Mouse (Mus musculus) liver, embryonic 11.5 days (tissue): ENCODE results near the gene Zfp386. TPM values are rescaled to one million over a fixed set of nuclear protein-coding genes. Genes with fewer than 3 reads are reported as not detected.
"Not testable (repeated sequence)": the region's sequence is repeated elsewhere in the genome, so short reads cannot be mapped to it uniquely, and the experiment has no call there.

Source experiments
- ATAC-seq: fragments of 200-750 bp; cut with Nextera tagmentation; replicated peaks from 2 replicates; pipeline ENCODE4 v1.8.0; 2017; ENCODE audit warnings: moderate number of reproducible peaks, mild to moderate bottlenecking, moderate TSS enrichment, moderate library complexity; ENCODE audit not compliant: low FRiP score
- DNase-seq: peaks from one replicate; pipeline ENCODE4 v3.0.0-alpha.2; 2017; ENCODE audit warnings: low spot score
- H3K27ac ChIP-seq: fragments of 300-500 bp; sonication (generic); 2 replicates; pipeline ENCODE4 v1.5.1; 2014; ENCODE audit warnings: mild to moderate bottlenecking, low read depth, low read length, control low read depth
- H3K27me3 ChIP-seq: fragments of 300-500 bp; sonication (generic); replicated peaks from 2 replicates; pipeline ENCODE4 v1.6.1; 2014; ENCODE audit warnings: low read length, mixed read lengths; ENCODE audit not compliant: control insufficient read depth, insufficient read depth
- H3K36me3 ChIP-seq: fragments of 300-500 bp; sonication (generic); 2 replicates; pipeline ENCODE4 v1.6.1; 2014; ENCODE audit warnings: mild to moderate bottlenecking, low read length, moderate library complexity, mixed read lengths; ENCODE audit not compliant: control insufficient read depth, insufficient read depth
- H3K4me1 ChIP-seq: fragments of 300-500 bp; sonication (generic); replicated peaks from 2 replicates; pipeline ENCODE4 v1.6.1; 2014; ENCODE audit warnings: low read length, mixed read lengths; ENCODE audit not compliant: control insufficient read depth, insufficient read depth
- H3K4me2 ChIP-seq: fragments of 300-500 bp; sonication (generic); 2 replicates; pipeline ENCODE4 v1.6.1; 2014; ENCODE audit warnings: mild to moderate bottlenecking, control low read depth, moderate library complexity
- H3K4me3 ChIP-seq: fragments of 300-500 bp; sonication (generic); 2 replicates; pipeline ENCODE4 v1.5.1; 2014; ENCODE audit warnings: low read depth, low read length, control low read depth
- H3K9ac ChIP-seq: fragments of 300-500 bp; sonication (generic); 2 replicates; pipeline ENCODE4 v1.6.1; 2014; ENCODE audit warnings: low read depth, low read length, control low read depth
- H3K9me3 ChIP-seq: fragments of 300-500 bp; sonication (generic); 2 replicates; pipeline ENCODE4 v1.6.1; 2016; ENCODE audit warnings: low read length, inconsistent platforms, mixed read lengths; ENCODE audit not compliant: control insufficient read depth
- WGBS: fragments of 180-500 bp; shearing (Covaris S2); extraction: QIAGEN DNeasy Blood & Tissue Kit; methylation state at CpG from one replicate; pipeline ENCODE4 v1.1.7; 2014; 5-methylcytosine and 5-hydroxymethylcytosine counted together
- polyA plus RNA-seq: library from polyadenylated mRNA; unstranded; fragments of >200 nt; fragmentation: Nextera tagmentation; extraction: Ambion mirVana; gene quantifications from 2 replicates; pipeline ENCODE4 v1.2.1, GENCODE M21; 2014

Zfp386 gene
- 19.4 and 21.1 TPM in 2 replicates for polyA plus RNA-seq

DNA sequence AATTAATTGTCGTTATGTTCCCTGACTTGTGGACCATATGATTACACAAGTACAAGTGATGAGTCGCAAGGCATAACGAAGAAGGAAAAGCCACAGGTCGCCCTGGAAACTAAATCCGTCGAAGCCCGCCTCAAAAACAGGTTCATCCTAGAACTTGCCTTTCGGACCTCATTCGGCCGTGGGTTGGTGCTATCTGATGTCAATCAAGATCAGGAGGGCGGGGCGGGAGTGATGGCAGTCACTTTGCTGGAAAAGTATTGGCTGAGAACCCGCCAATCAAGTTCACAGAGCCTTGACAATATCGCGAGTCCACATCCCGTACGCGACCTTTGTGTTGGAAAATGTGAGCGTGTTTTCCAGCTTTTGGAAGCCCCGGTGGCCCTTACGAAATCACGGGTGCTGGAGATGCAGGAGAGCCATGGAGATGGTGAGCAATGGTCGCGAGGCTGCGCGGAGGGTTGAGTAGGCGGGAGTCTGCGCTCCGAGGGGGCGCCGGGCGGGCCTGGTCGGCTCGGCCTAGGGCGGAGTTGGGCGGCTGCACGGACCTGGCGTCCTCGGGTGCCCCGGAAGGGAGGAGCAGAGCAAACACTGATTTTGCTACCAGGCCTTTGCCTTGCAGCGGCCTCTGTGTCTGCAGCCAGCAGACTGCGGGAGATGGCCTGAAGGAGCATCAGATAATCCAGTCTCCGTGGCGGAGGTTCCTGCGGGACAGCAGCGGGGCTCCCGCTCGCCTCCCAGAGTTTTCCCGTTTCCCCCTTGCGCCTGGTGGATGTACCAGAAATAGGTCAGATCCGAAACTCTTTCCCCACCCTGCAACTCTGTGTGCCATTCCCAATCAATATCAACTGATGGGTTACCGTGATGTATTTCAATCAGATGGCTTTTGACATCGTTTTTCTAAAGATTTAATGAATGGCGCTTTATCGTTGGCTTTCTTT, at the start of gene Zfp386:
TSS of gene Zfp386 (plus strand) at position 285 of the 938 bp plus-strand sequence.
- Histone ChIP-seq H3K36me3 (no peaks in the 10 kb centered on the region), H3K4me3 (peak within 1 kb of the TSS; percentile 56), H3K4me1 (peaks cover 9% of the 10 kb centered on the region), H3K27ac (peak within 1 kb of the TSS; percentile 62), H3K4me2 (peak within 1 kb of the TSS; percentile 75), H3K27me3 (no peaks in the 10 kb centered on the region), H3K9me3 (no peaks in the 10 kb centered on the region), H3K9ac (peak within 1 kb of the TSS; percentile 49)
- WGBS = 2% methylated on average over 55 of the region's 55 CpGs
- ATAC-seq = peak; percentile 99
- peak; percentile 91 for DNase-seq

DNA sequence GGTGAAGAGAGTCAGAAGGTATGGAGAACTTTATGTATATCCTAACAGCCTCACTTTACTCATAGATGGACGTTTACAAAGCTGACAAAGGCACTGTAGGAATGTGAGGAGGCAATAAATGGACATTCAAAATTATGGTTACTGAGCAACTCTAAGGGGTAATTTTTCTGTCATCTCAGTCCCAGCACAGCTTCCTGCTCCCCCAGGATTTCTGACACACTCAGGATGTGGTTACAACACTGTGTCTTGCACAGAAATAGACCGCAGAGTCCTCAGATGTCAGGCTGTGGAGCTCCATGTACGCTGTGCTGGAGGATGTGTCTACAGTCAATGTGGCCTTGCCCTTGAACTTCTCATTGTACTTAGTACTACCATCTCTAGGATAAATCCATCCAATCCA, 47.7 kb upstream of the Zfp386 start:
- 63% methylated on average over 3 of the region's 3 CpGs for WGBS
- H3K4me2 ChIP-seq, H3K9me3 ChIP-seq, ATAC-seq, H3K4me1 ChIP-seq, H3K27ac ChIP-seq, H3K27me3 ChIP-seq, DNase-seq, H3K36me3 ChIP-seq, H3K9ac ChIP-seq, H3K4me3 ChIP-seq: not testable (repeated sequence)

DNA sequence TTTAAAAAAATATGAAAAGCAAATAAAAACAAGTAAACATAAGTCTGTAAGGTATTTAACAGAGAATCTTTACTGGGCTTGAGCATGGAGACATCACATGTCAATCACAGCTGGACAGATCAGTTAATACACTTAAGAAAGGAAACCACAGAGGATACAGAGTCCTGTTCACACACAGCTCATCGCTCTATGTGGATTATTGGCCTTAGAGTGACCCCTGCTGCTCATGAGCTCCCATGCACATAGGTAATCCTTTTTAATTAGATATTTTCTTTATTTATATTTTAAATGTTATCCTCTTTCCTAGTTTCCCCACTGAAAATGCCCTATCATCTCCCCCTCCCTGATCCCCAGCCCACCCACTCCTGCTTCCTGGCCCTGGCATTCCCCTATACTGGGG, 44.6 kb upstream of the Zfp386 start:
- not testable (repeated sequence) for H3K9ac ChIP-seq

DNA sequence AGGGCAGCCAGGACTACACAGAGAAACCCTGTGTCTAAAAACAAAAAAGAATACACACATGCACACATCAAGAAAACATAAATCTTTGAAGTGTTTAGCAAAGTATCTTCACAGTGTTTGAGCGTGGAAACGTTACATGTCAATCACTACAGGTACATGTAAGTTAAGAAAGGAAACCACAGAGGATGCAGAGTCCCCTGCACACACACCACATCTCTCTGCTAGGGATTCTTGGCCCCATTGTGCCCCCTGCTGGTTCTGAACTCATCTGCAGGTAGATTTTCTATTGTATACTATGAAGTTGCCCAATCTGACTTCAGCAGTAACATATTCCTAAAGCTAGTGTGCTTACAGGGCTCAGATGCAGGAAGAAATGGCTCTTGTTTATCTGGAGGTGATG, 36.7 kb upstream of the Zfp386 start:
- H3K4me2 ChIP-seq = no peak overlapping the region
- no peak overlapping the region for H3K27ac ChIP-seq
- H3K9ac ChIP-seq = no peak overlapping the region
- no peaks in the 10 kb centered on the region for H3K36me3 ChIP-seq
- no peak overlapping the region for H3K4me3 ChIP-seq
- H3K4me1 ChIP-seq = no peaks in the 10 kb centered on the region
- no peaks in the 10 kb centered on the region for H3K27me3 ChIP-seq
- WGBS = 61% methylated on average over 2 of the region's 2 CpGs
- no peak for DNase-seq
- ATAC-seq = no peak
- H3K9me3 ChIP-seq = peaks cover 2% of the 10 kb centered on the region; the same call in 1 of the 2 replicates

More for the DNA sequence above, 44.6 kb upstream of the Zfp386 start:
- not testable (repeated sequence) for H3K27me3 ChIP-seq, DNase-seq, H3K36me3 ChIP-seq, H3K4me1 ChIP-seq, H3K4me2 ChIP-seq, H3K27ac ChIP-seq, ATAC-seq, H3K4me3 ChIP-seq, H3K9me3 ChIP-seq
- WGBS = 68% methylated on average over 1 of the region's 1 CpGs

DNA sequence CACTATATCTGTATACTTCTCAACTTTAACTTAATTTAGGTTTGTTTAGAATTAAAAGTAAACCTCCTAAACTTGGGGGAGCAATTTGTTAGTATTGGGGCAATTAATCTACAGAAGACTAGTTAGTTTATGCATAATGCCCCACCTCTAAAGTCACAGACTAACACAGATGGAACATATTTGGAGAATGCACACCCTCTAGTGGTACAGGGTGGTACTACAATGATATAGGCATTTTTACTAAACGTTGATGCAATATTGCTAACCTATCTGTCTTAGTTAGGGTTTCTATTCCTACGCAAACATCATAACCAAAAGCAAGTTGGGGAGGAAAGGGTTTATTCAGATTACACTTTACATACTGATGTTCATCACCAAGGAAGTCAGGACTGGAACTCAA, 19.4 kb upstream of the Zfp386 start:
- ATAC-seq = no peak
- DNase-seq = no peak

DNA sequence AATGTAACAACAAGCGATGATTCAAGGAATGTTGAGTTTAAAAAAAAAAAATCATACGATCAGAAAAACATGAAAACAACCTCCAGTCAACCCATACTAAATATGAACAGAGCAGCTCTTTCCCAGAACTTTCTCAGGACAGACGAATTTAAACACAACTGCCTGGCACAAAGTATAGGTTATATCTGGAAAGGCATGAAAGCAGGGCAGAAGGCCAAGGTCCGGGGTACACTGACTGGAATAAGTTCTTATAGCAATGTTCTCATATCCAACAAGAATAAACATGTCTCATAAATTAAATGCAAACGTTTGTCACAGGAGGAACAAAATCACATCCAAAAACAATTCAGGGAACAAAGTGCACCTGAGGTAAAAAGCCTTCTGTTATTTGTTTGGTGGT, 12.2 kb upstream of the Zfp386 start:
- WGBS = 68% methylated on average over 5 of the region's 5 CpGs
- H3K4me1 ChIP-seq = no peaks in the 10 kb centered on the region
- H3K27me3 ChIP-seq = no peaks in the 10 kb centered on the region
- H3K9me3 ChIP-seq = no peaks in the 10 kb centered on the region; the same call in 1 of the 2 replicates
- ATAC-seq (no peak), DNase-seq (no peak)
- H3K4me3 ChIP-seq = no peak overlapping the region
- H3K9ac ChIP-seq = no peak overlapping the region
- H3K27ac ChIP-seq = no peak overlapping the region
- no peak overlapping the region for H3K4me2 ChIP-seq
- no peaks in the 10 kb centered on the region for H3K36me3 ChIP-seq

More for the DNA sequence above, 19.4 kb upstream of the Zfp386 start:
- Histone ChIP-seq H3K9me3 (no peaks in the 10 kb centered on the region), H3K27me3 (no peaks in the 10 kb centered on the region), H3K27ac (no peak overlapping the region), H3K4me3 (no peak overlapping the region), H3K4me2 (no peak overlapping the region), H3K4me1 (no peaks in the 10 kb centered on the region), H3K9ac (no peak overlapping the region), H3K36me3 (no peaks in the 10 kb centered on the region)
- 44% methylated on average over 2 of the region's 2 CpGs for WGBS

DNA sequence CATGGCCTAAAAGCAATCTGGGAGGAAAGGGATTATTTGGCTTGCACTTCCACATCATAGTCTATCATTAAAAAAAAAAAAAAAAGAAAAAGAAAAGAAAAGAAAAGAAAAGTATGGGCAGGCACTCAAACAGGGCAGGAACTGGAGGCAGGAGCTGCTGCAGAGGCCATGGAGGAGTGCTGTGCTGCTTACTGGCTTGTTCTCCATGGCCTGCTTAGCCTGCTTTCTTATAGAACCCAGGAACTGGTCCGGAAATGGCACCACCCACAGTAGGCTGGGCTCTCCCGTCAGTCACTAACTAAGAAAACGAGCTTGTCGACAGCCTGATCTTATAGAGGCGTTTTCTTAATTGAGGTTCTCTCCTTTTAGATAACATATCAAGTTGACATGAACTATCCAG, 2.7 kb upstream of the Zfp386 start:
- Histone ChIP-seq H3K9me3 (no peaks in the 10 kb centered on the region), H3K27ac (no peak overlapping the region), H3K4me1 (peaks cover 9% of the 10 kb centered on the region), H3K4me2 (no peak overlapping the region), H3K27me3 (no peaks in the 10 kb centered on the region), H3K36me3 (no peaks in the 10 kb centered on the region), H3K4me3 (no peak overlapping the region), H3K9ac (no peak overlapping the region)
- ATAC-seq (no peak), DNase-seq (no peak)
- 82% methylated on average over 5 of the region's 5 CpGs for WGBS

DNA sequence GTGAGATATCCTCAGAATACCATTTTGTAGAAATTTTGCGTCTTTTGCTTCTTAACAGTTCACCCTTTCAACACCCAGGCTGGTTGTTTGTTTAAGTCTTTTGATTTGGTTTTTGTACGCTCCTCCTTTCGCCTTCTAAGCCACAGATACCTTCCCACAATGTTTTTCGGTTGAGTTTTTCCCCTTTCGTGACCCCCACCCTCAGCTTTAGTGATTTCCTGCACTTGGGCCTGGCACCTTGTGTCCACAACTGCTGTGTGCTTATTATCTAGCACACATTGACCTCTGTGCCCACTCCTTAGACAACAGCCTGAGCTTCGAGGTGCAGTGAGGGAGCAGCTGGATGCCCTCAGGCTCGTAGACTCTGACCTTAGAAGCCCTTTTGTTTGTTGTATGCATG, 1.2 kb downstream of the Zfp386 start:
- DNase-seq (no peak), ATAC-seq (no peak)
- H3K27me3 ChIP-seq = no peaks in the 10 kb centered on the region
- peak overlapping the region; percentile 56 for H3K4me3 ChIP-seq
- peaks cover 9% of the 10 kb centered on the region for H3K4me1 ChIP-seq
- H3K27ac ChIP-seq = no peak overlapping the region
- no peak overlapping the region for H3K9ac ChIP-seq
- no peaks in the 10 kb centered on the region for H3K36me3 ChIP-seq
- WGBS = 70% methylated on average over 7 of the region's 7 CpGs
- H3K4me2 ChIP-seq = peak overlapping the region; percentile 75
- H3K9me3 ChIP-seq = no peaks in the 10 kb centered on the region

DNA sequence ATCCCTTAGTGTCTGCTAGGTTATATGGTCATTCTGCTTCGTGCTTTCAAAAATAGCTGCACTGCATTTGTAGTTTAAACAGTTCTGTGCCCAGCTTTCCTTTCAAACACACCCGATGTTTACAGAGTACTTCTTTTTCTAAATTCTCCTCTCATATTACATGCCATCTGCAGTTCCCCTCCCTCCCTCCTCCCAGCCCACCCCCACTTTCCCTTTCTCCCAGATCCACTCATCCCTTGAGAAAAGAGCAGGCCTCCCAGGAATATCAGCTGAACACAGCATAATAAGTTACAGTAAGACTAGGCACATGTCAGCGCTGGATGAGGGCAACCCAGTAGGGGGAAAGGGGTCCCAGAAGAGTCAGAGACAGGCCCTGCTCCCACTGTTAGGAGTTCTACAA, 1.7 kb downstream of the Zfp386 start:
- H3K4me1 ChIP-seq = peaks cover 9% of the 10 kb centered on the region
- no peaks in the 10 kb centered on the region; the same call in 1 of the 2 replicates for H3K36me3 ChIP-seq
- no peaks in the 10 kb centered on the region for H3K9me3 ChIP-seq
- H3K27ac ChIP-seq = no peak overlapping the region
- H3K27me3 ChIP-seq = no peaks in the 10 kb centered on the region
- H3K4me3 ChIP-seq = no peak overlapping the region
- no peak overlapping the region for H3K9ac ChIP-seq
- peak overlapping the region; percentile 75; the same call in 1 of the 2 replicates for H3K4me2 ChIP-seq
- DNase-seq (no peak), ATAC-seq (no peak)
- WGBS = 82% methylated on average over 3 of the region's 3 CpGs
